Comparison of ENCODE assay signal across 9 mouse cellular contexts in the genomic region with DNA sequence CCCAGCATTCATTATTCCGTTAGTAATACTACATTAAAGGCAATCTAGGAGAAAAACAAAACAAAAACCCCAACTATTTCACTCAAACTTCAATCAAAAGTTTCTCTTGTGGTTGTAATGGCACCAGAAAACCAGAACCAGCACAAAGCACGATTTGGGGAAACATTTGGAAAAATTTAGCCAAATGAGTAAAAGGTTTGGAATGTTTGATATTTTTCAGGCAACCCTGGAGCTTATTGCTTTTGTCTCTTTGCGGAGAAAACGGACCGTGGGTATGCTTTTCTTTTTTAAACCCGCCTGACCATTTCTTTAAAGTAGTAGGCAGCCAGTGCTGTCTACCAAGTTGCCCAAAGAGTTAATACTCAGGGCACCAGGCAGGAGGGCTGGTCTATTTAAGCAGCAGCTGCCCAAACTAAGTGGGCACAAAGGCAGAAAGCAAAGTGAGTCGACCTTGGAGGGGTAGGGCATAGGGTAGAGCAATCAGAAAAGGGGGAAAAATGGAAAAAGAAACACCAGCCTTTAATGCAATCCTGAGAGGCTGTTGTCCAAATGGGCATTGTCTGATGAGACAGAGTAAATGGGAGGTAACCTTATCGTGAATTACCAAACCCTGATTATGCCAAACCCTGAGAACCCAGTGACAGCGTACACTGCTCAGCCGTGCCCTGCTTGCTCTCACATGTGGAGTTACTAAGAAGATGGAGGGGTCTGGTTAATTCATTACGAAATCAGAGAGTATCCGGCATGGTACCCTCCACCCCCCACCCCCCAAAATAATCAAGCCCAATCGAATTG.
DNase-seq lines count a peak whose midpoint lies in the region; ATAC-seq and TF ChIP-seq lines count a peak whose summit lies in the region.
"Had no signal": no experiment of that assay in that cellular context is flagged by ENCODE, and none has a peak within 500 bp of the region (broad histone marks: within the 10 kb centered on the region; RNA-seq: fewer than 3 reads in every experiment).

No protein-coding gene starts in this region.

- peaks cover 7% of the 10 kb centered on the region; the same call in 1 of the 2 replicates for H3K4me1 ChIP-seq in heart, adult 2 months (ENCODE audit: control insufficient read depth, insufficient read depth, low read length)
- peaks cover 30% of the 10 kb centered on the region for H3K4me1 ChIP-seq in hindbrain, embryonic 12.5 days
- H3K4me1 ChIP-seq in midbrain, embryonic 14.5 days (ENCODE audit: control insufficient read depth, insufficient read depth, low read length): peaks cover 13% of the 10 kb centered on the region

- peak overlapping the region; percentile 52 for H3K4me3 ChIP-seq in heart, adult 2 months
- peak overlapping the region; percentile 57 for H3K4me3 ChIP-seq in hindbrain, embryonic 12.5 days
- H3K4me3 ChIP-seq in midbrain, embryonic 14.5 days (replicated peaks; ENCODE audit: low read depth, low read length): peak overlapping the region; percentile 44
- H3K4me3 ChIP-seq: erythroblast, embryonic 14.5 days had no signal

- peak; percentile 33; the same call in 1 of the 2 replicates for ATAC-seq in hindbrain, embryonic 12.5 days (ENCODE audit: low FRiP score)
- ATAC-seq in midbrain, embryonic 14.5 days (ENCODE audit: low FRiP score, low TSS enrichment): no peak

- H3K36me3 ChIP-seq in heart, adult 2 months (ENCODE audit: control insufficient read depth, insufficient read depth, low read length): no peaks in the 10 kb centered on the region
- no peaks in the 10 kb centered on the region for H3K36me3 ChIP-seq in hindbrain, embryonic 12.5 days
- no peaks in the 10 kb centered on the region for H3K36me3 ChIP-seq in midbrain, embryonic 14.5 days (ENCODE audit: control insufficient read depth, insufficient read depth, low read length)

- H3K9ac ChIP-seq in heart, adult 2 months (ENCODE audit: low read depth, low read length): peak overlapping the region; percentile 67
- H3K9ac ChIP-seq in hindbrain, embryonic 12.5 days: peak overlapping the region; percentile 74
- H3K9ac ChIP-seq in midbrain, embryonic 14.5 days (replicated peaks; ENCODE audit: low read length): peak overlapping the region; percentile 17

- DNase-seq in heart, adult 2 months: no peak
- DNase-seq in heart, postnatal 25 days (ENCODE audit: low spot score): no peak
- peak; percentile 40 for DNase-seq in brain, embryonic 14.5 days (ENCODE audit: low read depth)
- DNase-seq in midbrain, embryonic 14.5 days: peak; percentile 33
- no peak for DNase-seq in yolk sac, embryonic 10.5 days (ENCODE audit: low spot score)
- DNase-seq in urinary bladder, postnatal 25 days (ENCODE audit: low spot score): no peak
- no peak for DNase-seq in lung, postnatal 14 days

- H3K27ac ChIP-seq in heart, adult 2 months: peak overlapping the region; percentile 74
- H3K27ac ChIP-seq in hindbrain, embryonic 12.5 days: no peak overlapping the region
- H3K27ac ChIP-seq in midbrain, embryonic 14.5 days (replicated peaks; ENCODE audit: low read depth, low read length): no peak overlapping the region; the same call in 1 of the 2 replicates

- no peaks in the 10 kb centered on the region for H3K9me3 ChIP-seq in hindbrain, embryonic 12.5 days (replicated peaks)
- H3K9me3 ChIP-seq in midbrain, embryonic 14.5 days (ENCODE audit: control insufficient read depth, low read length): no peaks in the 10 kb centered on the region

- no peak for TF ChIP-seq CTCF in heart, adult 2 months (IDR thresholded peaks at IDR 0.05)
- TF ChIP-seq CTCF in brain, embryonic 14.5 days (IDR thresholded peaks at IDR 0.05; ENCODE audit: borderline replicate concordance, extremely low read depth, insufficient read depth, insufficient read length): no peak

- no peak for TF ChIP-seq POLR2A in heart, adult 2 months (IDR thresholded peaks at IDR 0.05; ENCODE audit: insufficient read depth, low read depth, low read length)
- TF ChIP-seq POLR2A in brain, embryonic 14.5 days (IDR thresholded peaks at IDR 0.05; ENCODE audit: borderline replicate concordance, extremely low read depth, insufficient read depth, insufficient read length, poor library complexity, severe bottlenecking): no peak

- intact Hi-C loops in heart, adult 2 months (cut with DNase I): loop anchor here (5.0 kb wide), 3 partner anchors 58 to 443 kb away; no protein-coding TSS in a partner anchor
- intact Hi-C loops in heart, postnatal 25 days (cut with DNase I): loop anchor here (5.0 kb wide), 1 partner anchor 58 kb away; no protein-coding TSS in a partner anchor

- H3K4me2 ChIP-seq in hindbrain, embryonic 12.5 days (replicated peaks): peak overlapping the region; percentile 81
- peak overlapping the region; percentile 68 for H3K4me2 ChIP-seq in midbrain, embryonic 14.5 days (ENCODE audit: low read length)

- TF ChIP-seq EP300 in heart, adult 2 months (IDR thresholded peaks at IDR 0.05; ENCODE audit: insufficient read depth, low read depth, low read length): no peak

- WGBS in heart, adult 2 months: 34% methylated on average over 13 of the region's 13 CpGs
- 32% methylated on average over 13 of the region's 13 CpGs for WGBS in hindbrain, embryonic 12.5 days
- WGBS in midbrain, embryonic 14.5 days: 34% methylated on average over 13 of the region's 13 CpGs

- no peaks in the 10 kb centered on the region for H3K27me3 ChIP-seq in heart, adult 2 months (ENCODE audit: control insufficient read depth, insufficient read depth, low read length)
- H3K27me3 ChIP-seq in hindbrain, embryonic 12.5 days: no peaks in the 10 kb centered on the region
- H3K27me3 ChIP-seq in midbrain, embryonic 14.5 days (ENCODE audit: control insufficient read depth, insufficient read depth, low read length): no peaks in the 10 kb centered on the region

- H3K79me2 ChIP-seq in heart, adult 2 months (replicated peaks; ENCODE audit: control insufficient read depth, insufficient read depth, low read length): no peaks in the 10 kb centered on the region

Comparison
In these comparisons a context has a peak if more than half of its experiments do, and no peak if none do; other contexts are left out.
1. DNase-seq: peak in brain, embryonic 14.5 days (single experiment) and midbrain, embryonic 14.5 days (single experiment); none in heart, adult 2 months (0 of 2), heart, postnatal 25 days (single experiment), yolk sac, embryonic 10.5 days (single experiment), urinary bladder, postnatal 25 days (single experiment) and lung, postnatal 14 days (single experiment).
2. H3K9ac ChIP-seq: peak in every context shown above with its lines; median percentile 74 in hindbrain, embryonic 12.5 days; 67 in heart, adult 2 months; 17 in midbrain, embryonic 14.5 days.
3. Peak in every context shown above with its lines, with median percentiles within 50 percentile points of each other: H3K4me3 ChIP-seq.